Mouse (Mus musculus) CH12.LX (cell line): ENCODE results near the gene Fbxw10.

Experiments
- CTCF ChIP-seq, 2 experiments: IDR thresholded peaks in 1 of 2; conservative IDR thresholded peaks in 1 of 2; 2 replicates each; pipeline ENCODE4 v1.5.1; 2011 to 2012; ENCODE audit warnings: low read depth in 2 of 2, low read length in 2 of 2, improper control_type of control experiment in 1 of 2, inconsistent platforms in 1 of 2, mild to moderate bottlenecking in 1 of 2, moderate library complexity in 1 of 2
- ETS1 ChIP-seq: conservative IDR thresholded peaks from 2 replicates; pipeline ENCODE4 v1.6.1; 2012; ENCODE audit warnings: low read depth, mild to moderate bottlenecking, inconsistent platforms, low read length, improper control_type of control experiment, moderate library complexity
- MAX ChIP-seq: IDR thresholded peaks from 2 replicates; pipeline ENCODE4 v1.6.1; 2011; ENCODE audit warnings: low read length, improper control_type of control experiment
- MAZ ChIP-seq: IDR thresholded peaks from 2 replicates; pipeline ENCODE4 v1.6.1; 2012; ENCODE audit warnings: low read depth, mild to moderate bottlenecking, inconsistent platforms, low read length, improper control_type of control experiment, moderate library complexity
- MYC ChIP-seq: IDR thresholded peaks from 2 replicates; pipeline ENCODE4 v1.6.1; 2011; ENCODE audit warnings: low read depth, mild to moderate bottlenecking, improper control_type of control experiment, low read length
- RCOR1 ChIP-seq: conservative IDR thresholded peaks from 2 replicates; pipeline ENCODE4 v1.6.1; 2012; ENCODE audit warnings: low read depth, mild to moderate bottlenecking, inconsistent platforms, low read length, improper control_type of control experiment
- SIN3A ChIP-seq: IDR thresholded peaks from 2 replicates; pipeline ENCODE4 v1.6.1; 2012; ENCODE audit warnings: low read length, improper control_type of control experiment, inconsistent platforms
- TCF12 ChIP-seq: IDR thresholded peaks from 2 replicates; pipeline ENCODE4 v1.6.1; 2014; ENCODE audit warnings: low read depth, mild to moderate bottlenecking, inconsistent platforms, low read length, improper control_type of control experiment

DNA sequence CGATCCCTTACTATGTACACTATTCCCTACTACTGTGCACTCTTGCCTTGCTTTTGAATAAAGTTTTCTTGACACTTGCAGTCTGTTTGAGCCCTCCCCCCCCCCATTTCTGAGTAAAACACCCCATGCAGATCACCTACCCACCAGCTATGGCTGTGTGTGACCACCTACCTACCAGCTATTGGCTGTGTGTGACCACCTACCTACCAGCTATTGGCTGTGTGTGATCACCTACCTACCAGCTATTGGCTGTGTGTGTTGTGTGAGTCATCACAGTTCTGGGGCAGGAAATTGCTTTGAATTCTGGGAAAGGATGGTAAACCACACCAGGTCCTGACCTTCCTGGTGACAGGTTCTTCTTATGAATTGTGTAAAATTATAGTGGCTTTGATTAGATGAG, 31.4 kb upstream of the Fbxw10 start:
- TF ChIP-seq CTCF (conservative IDR thresholded peaks at IDR 0.05 in 1 of 2, IDR thresholded peaks at IDR 0.05 in 1 of 2; ENCODE audit: low read depth in 2 of 2, low read length in 2 of 2): no peak
- no peak for TF ChIP-seq RCOR1
- no peak for TF ChIP-seq MAX
- no peak for TF ChIP-seq TCF12
- TF ChIP-seq MYC: no peak
- TF ChIP-seq ETS1: no peak
- TF ChIP-seq MAZ: no peak
- TF ChIP-seq SIN3A: no peak
